Mouse (Mus musculus) liver (tissue): ENCODE results near the gene Col18a1.

Experiments used
- DNase-seq: peaks from one replicate; pipeline ENCODE4 v3.0.0-alpha.2; 2020; ENCODE audit warnings: mixed read lengths

The Col18a1 gene

DNA sequence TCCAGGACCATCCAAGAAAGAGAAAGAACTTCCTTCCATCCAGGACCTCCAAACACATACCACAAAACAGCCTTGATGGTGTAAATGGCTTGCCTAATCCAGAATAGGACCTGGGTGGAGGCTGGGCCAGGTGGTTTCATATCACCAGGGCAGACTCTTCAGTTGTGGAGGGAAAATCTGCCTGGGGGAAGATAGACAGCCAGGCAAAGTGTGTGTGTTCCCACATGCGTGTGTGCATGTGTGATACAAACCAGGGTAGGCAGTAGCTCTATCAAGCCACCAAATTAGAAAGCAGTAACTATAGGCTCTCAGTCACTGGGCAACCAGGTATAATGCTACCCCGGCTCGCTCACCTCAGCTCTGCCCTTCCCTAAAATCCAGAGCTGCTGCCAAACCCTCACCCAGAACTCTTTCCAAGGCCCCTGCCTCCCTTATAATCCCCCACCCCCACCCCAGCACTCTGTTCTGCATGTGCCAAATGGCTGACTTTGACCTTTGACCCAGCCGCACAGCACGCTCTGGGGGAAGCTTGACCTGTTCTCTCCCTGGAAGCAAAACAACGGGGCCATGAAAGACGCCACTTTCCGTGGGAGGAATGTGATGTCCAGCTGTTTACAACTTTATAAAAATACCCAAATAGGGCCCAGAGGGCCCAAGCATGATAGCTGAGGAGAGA, 158.8 kb downstream of the Col18a1 start:
- DNase-seq, result peak; percentile 38

GRCm38 (mm10) chr10:77004936-77005335, 161.4 kb downstream of the Col18a1 start:
- DNase-seq, result no peak
